Mouse (Mus musculus) central nervous system, embryonic 14 days (tissue): ENCODE measurements around the gene 4930578C19Rik. TPM values are rescaled to one million over a fixed set of nuclear protein-coding genes. Genes with fewer than 3 reads are reported as not detected.

Source experiments
- polyA plus RNA-seq: library from polyadenylated mRNA; depleted of rRNA; stranded (reverse); fragments of >200 nt; gene quantifications from 2 replicates; pipeline ENCODE4 v1.2.3, GENCODE M21; 2012; rRNA removed

Gene 4930578C19Rik
- 0.84 and 0.87 TPM in 2 replicates for polyA plus RNA-seq

GRCm38 (mm10) chrX:18461198-18461601, at the start of gene 4930578C19Rik:
Gene 4930578C19Rik, minus strand, starts transcription at chrX:18461397.

